Mouse (Mus musculus) liver, adult 10 weeks (tissue): ENCODE results near the gene A430033K04Rik. TPM values are rescaled to one million over a fixed set of nuclear protein-coding genes. Genes with fewer than 3 reads are reported as not detected.

Source experiments
- polyA plus RNA-seq: library from polyadenylated mRNA; stranded (reverse); fragments of 350-450 nt; fragmentation: Illumina TruSeq; extraction: RNeasy Lipid Tissue Mini Kit (QIAGEN cat#74804); gene quantifications from one replicate; pipeline ENCODE4 v1.2.3, GENCODE M21; 2014; ENCODE audit warnings: low read depth, low replicate concordance

A430033K04Rik gene
- polyA plus RNA-seq: 5.4 TPM

GRCm38 (mm10) chr5:138622645-138623477 lies at the start of gene A430033K04Rik:
Gene A430033K04Rik, plus strand, starts transcription at chr5:138622859.

DNA sequence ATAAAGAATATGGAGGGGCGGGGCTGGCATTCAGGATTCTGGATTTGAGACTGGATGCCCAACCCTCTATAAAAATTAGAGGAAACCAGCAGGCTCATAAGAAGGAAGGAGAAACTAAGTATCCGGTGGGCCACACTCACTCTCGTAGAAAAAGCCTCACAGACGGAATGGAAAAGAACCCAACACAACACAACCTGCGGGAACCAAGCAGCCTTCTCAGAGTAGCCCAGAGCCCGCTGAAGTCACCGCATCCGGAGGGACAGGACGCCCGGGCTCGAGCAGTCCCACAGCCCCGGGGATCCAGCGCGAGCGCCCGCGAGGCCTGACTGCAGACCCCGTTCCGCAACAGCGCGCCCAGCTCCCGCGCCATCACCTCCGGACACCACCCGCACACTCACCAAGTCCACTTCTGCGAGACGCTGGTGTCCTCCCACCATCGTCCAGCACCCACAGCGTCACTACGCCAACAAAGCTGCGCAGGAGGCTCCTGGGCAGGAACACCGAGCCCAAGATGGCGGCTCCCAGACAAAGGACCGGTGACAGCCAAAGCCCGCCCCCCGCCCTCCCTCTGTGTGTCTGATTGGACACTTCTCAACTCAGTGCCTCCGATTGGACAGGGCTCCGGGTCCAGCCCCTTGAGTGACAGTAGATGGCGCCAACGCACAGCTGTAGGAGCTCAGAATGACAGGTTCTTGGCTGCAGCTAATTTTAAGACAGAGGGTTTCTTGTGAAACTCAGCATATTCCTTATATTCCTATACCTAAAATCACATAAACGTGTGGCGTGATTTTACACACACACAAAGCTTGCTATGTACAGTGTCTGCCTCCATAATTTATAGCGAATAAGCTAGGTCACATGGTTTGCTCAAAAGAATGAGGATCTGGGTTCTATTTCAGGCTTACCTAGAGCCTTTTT lies 3.2 kb upstream of the A430033K04Rik start, which contains the start of gene Zfp68:
Gene Zfp68 (minus strand): TSS at position 551 of the 918 bp plus-strand sequence.

Other genes with a start within 250 kb of the A430033K04Rik start
- gene Zfp157, start 181.4 kb upstream of the A430033K04Rik start, polyA plus RNA-seq: 7.2 TPM
- gene 1700123K08Rik, start 58.1 kb upstream of the A430033K04Rik start, polyA plus RNA-seq: not detected
- 37.6 TPM for gene Zfp68, start 3.1 kb upstream of the A430033K04Rik start, polyA plus RNA-seq
- gene Fam20c, start 131.7 kb downstream of the A430033K04Rik start, polyA plus RNA-seq: 3.2 TPM
- not detected for gene Gm5294, start 197.2 kb downstream of the A430033K04Rik start, polyA plus RNA-seq